Mouse (Mus musculus) sigmoid colon, adult 10 weeks (tissue): ENCODE results near the gene Myocd. TPM values are rescaled to one million over a fixed set of nuclear protein-coding genes. Genes with fewer than 3 reads are reported as not detected.

Source experiments
- polyA plus RNA-seq: library from polyadenylated mRNA; stranded (reverse); fragments of 350-450 nt; fragmentation: Illumina TruSeq; extraction: RNeasy Lipid Tissue Mini Kit (QIAGEN cat#74804); gene quantifications from one replicate; pipeline ENCODE4 v1.2.3, GENCODE M21; 2014; ENCODE audit warnings: low read depth, low replicate concordance

Gene Myocd
- polyA plus RNA-seq: 9.0 TPM

GRCm38 (mm10) chr11:65269851-65270473 is at the start of gene Myocd:
Myocd (minus strand) TSS chr11:65269989.

GRCm38 (mm10) chr11:65162767-65163120 is 107.0 kb downstream of the Myocd start, which contains the start of gene Arhgap44:
Arhgap44 (minus strand) TSS chr11:65162961.

GRCm38 (mm10) chr11:65159791-65160190 is 110.0 kb downstream of the Myocd start, which contains the start of gene 1700086D15Rik:
1700086D15Rik (minus strand) TSS chr11:65159891.

Other genes starting within 250 kb of the Myocd start
- gene 1700086D15Rik, start 110.1 kb downstream of the Myocd start, polyA plus RNA-seq: not detected
- gene Arhgap44, start 107.0 kb downstream of the Myocd start, polyA plus RNA-seq: 0.95 TPM